ENCODE assay signal across 8 mouse cellular contexts in genomic region chr7:55841977-55842503, GRCm38 (mm10). TPM values are rescaled to one million over a fixed set of nuclear protein-coding genes. Genes with fewer than 3 reads are reported as not detected.
DNase-seq lines count a peak whose midpoint lies in the region; ATAC-seq and TF ChIP-seq lines count a peak whose summit lies in the region.

No protein-coding gene starts in this region.

- ATAC-seq in forebrain, postnatal 0 days, result peak; percentile 89
- peak; percentile 99 for ATAC-seq in lung, embryonic 16.5 days (ENCODE audit: low read depth)

- WGBS in cerebellum, adult 2 months, result under 1% methylated on average over 47 of the region's 47 CpGs
- WGBS in forebrain, postnatal 0 days, result 1% methylated on average over 46 of the region's 47 CpGs
- 0% methylated on average over 24 of the region's 47 CpGs for WGBS in lung, embryonic 16.5 days
- WGBS in thymus, adult 2 months, result under 1% methylated on average over 47 of the region's 47 CpGs

- no peak for TF ChIP-seq CTCF in cerebellum, adult 2 months (IDR thresholded peaks at IDR 0.05; ENCODE audit: borderline replicate concordance, insufficient read depth, low read depth, low read length)
- TF ChIP-seq CTCF in forebrain, postnatal 0 days (IDR thresholded peaks at IDR 0.05; ENCODE audit: low read depth), result no peak; the same call in 1 of the 2 replicates
- no peak for TF ChIP-seq CTCF in thymus, adult 2 months (IDR thresholded peaks at IDR 0.05; ENCODE audit: borderline replicate concordance, control insufficient read depth, extremely low read depth, insufficient read depth, low read length, poor library complexity)

- peak overlapping the region; percentile 99 for H3K9ac ChIP-seq in forebrain, postnatal 0 days
- H3K9ac ChIP-seq in lung, embryonic 16.5 days (ENCODE audit: low read length), result peak overlapping the region; percentile 91

- TF ChIP-seq POLR2A in cerebellum, adult 2 months (IDR thresholded peaks at IDR 0.05; ENCODE audit: borderline replicate concordance, insufficient read depth, low read length), result 0 out of 2 replicates have a peak, but pooled peaks have one; percentile 63
- no peak for TF ChIP-seq POLR2A in thymus, adult 2 months (IDR thresholded peaks at IDR 0.05; ENCODE audit: control insufficient read depth, extremely low read depth, insufficient read depth, low read length, poor library complexity)

- no peaks in the 10 kb centered on the region for H3K27me3 ChIP-seq in cerebellum, adult 2 months (ENCODE audit: control insufficient read depth, insufficient read depth, low read length)
- H3K27me3 ChIP-seq in forebrain, postnatal 0 days (ENCODE audit: insufficient read depth, low read length), result no peaks in the 10 kb centered on the region
- no peaks in the 10 kb centered on the region for H3K27me3 ChIP-seq in lung, embryonic 16.5 days (ENCODE audit: control insufficient read depth, insufficient read depth, low read depth, low read length)
- peaks cover 11% of the 10 kb centered on the region; the same call in 1 of the 2 replicates for H3K27me3 ChIP-seq in thymus, adult 2 months (ENCODE audit: control insufficient read depth, insufficient read depth, low read length)

- H3K36me3 ChIP-seq in forebrain, postnatal 0 days (ENCODE audit: insufficient read depth), result no peaks in the 10 kb centered on the region
- H3K36me3 ChIP-seq in lung, embryonic 16.5 days (ENCODE audit: control insufficient read depth, insufficient read depth, low read length), result no peaks in the 10 kb centered on the region
- H3K36me3 ChIP-seq in thymus, adult 2 months (ENCODE audit: control insufficient read depth, insufficient read depth, low read length), result no peaks in the 10 kb centered on the region

- H3K4me1 ChIP-seq in cerebellum, adult 2 months (ENCODE audit: control insufficient read depth, insufficient read depth, low read length), result no peaks in the 10 kb centered on the region; the same call in 1 of the 2 replicates
- H3K4me1 ChIP-seq in forebrain, postnatal 0 days (ENCODE audit: insufficient read depth), result 0 out of 2 replicates have a peak, but pooled peaks cover 9% of the 10 kb centered on the region
- H3K4me1 ChIP-seq in lung, embryonic 16.5 days (replicated peaks; ENCODE audit: control insufficient read depth, insufficient read depth, low read length), result peaks cover 10% of the 10 kb centered on the region
- peaks cover 8% of the 10 kb centered on the region; the same call in 1 of the 2 replicates for H3K4me1 ChIP-seq in thymus, adult 2 months (replicated peaks; ENCODE audit: control insufficient read depth, insufficient read depth, low read length)

- peak overlapping the region; percentile 75 for H3K4me2 ChIP-seq in forebrain, postnatal 0 days (ENCODE audit: low read depth)
- H3K4me2 ChIP-seq in lung, embryonic 16.5 days (ENCODE audit: low read depth, low read length), result peak overlapping the region; percentile 91

- peak overlapping the region; percentile 59 for H3K4me3 ChIP-seq in cerebellum, adult 2 months (replicated peaks; ENCODE audit: insufficient read depth, low read depth, low read length)
- H3K4me3 ChIP-seq in forebrain, postnatal 0 days (ENCODE audit: low read depth, low read length), result peak overlapping the region; percentile 81
- peak overlapping the region; percentile 79 for H3K4me3 ChIP-seq in lung, embryonic 16.5 days (ENCODE audit: low read length)
- peak overlapping the region; percentile 62 for H3K4me3 ChIP-seq in thymus, adult 2 months (ENCODE audit: control insufficient read depth, insufficient read depth, low read length)

- DNase-seq in MEL-GATA-1-ER (ENCODE audit: extremely low read depth, low read depth), result peak; percentile 56
- peak; percentile 90 to 92 for DNase-seq in cerebellum, adult 2 months
- DNase-seq in forebrain, postnatal 0 days, result peak; percentile 79
- peak; percentile 92 for DNase-seq in heart, postnatal 4 days
- peak; percentile 89 for DNase-seq in layer of hippocampus, adult 9-11 months
- peak; percentile 90 for DNase-seq in ovary, adult 18-20 months (ENCODE audit: low spot score)
- DNase-seq in thymus, adult 2 months, result peak; percentile 50

- peak overlapping the region; percentile 67 for H3K27ac ChIP-seq in cerebellum, adult 2 months (ENCODE audit: insufficient read depth, low read length)
- peak overlapping the region; percentile 99 for H3K27ac ChIP-seq in forebrain, postnatal 0 days (ENCODE audit: low read depth, low read length)
- H3K27ac ChIP-seq in lung, embryonic 16.5 days (ENCODE audit: low read length), result peak overlapping the region; percentile 96
- H3K27ac ChIP-seq in thymus, adult 2 months (ENCODE audit: control insufficient read depth, insufficient read depth, low read length), result no peak overlapping the region

- H3K9me3 ChIP-seq in forebrain, postnatal 0 days (ENCODE audit: low read length), result no peaks in the 10 kb centered on the region
- no peaks in the 10 kb centered on the region for H3K9me3 ChIP-seq in lung, embryonic 16.5 days (ENCODE audit: control insufficient read depth, low read length)

RNA-seq across cellular contexts. Expression of gene Cyfip1, which starts 0.5 kb away (rescaled TPM):
- polyA plus RNA-seq in cerebellum, adult 2 months (2012; rRNA removed), result 48.2 and 52.8 TPM in 2 replicates
- 42.2 and 43.3 TPM in 2 replicates for total RNA-seq in forebrain, postnatal 0 days (2014; rRNA removed)
- 27.9 and 41.7 TPM in 2 replicates for polyA plus RNA-seq in forebrain, postnatal 0 days (2015; fragmentation: Nextera tagmentation; extraction: Ambion mirVana)
- total RNA-seq in heart, postnatal 4 days (2021), result 10 to 100 TPM; 58.9 to 59.1 TPM
- 117 and 121 TPM in 2 replicates for polyA plus RNA-seq in lung, embryonic 16.5 days (2015; fragmentation: Nextera tagmentation; extraction: Ambion mirVana)
- polyA plus RNA-seq in thymus, adult 2 months (2012; rRNA removed), result 14.0 and 15.7 TPM in 2 replicates

RNA-seq across cellular contexts. Expression of gene Tubgcp5, which starts 48.1 kb away (rescaled TPM):
- polyA plus RNA-seq in cerebellum, adult 2 months (2012; rRNA removed), result 26.9 and 30.4 TPM in 2 replicates
- total RNA-seq in forebrain, postnatal 0 days (2014; rRNA removed), result 22.3 and 27.4 TPM in 2 replicates
- 14.8 and 21.1 TPM in 2 replicates for polyA plus RNA-seq in forebrain, postnatal 0 days (2015; fragmentation: Nextera tagmentation; extraction: Ambion mirVana)
- 10 to 100 TPM; 11.8 to 15.6 TPM for total RNA-seq in heart, postnatal 4 days (2021)
- 26.8 and 28.5 TPM in 2 replicates for polyA plus RNA-seq in lung, embryonic 16.5 days (2015; fragmentation: Nextera tagmentation; extraction: Ambion mirVana)
- polyA plus RNA-seq in thymus, adult 2 months (2012; rRNA removed), result 5.9 and 6.0 TPM in 2 replicates
